Mouse (Mus musculus) forebrain, embryonic 10.5 days (tissue): ENCODE results near the gene Ccdc103. TPM values are rescaled to one million over a fixed set of nuclear protein-coding genes. Genes with fewer than 3 reads are reported as not detected.

ENCODE experiments used
- polyA plus RNA-seq: library from polyadenylated mRNA; unstranded; fragments of >200 nt; fragmentation: Nextera tagmentation; extraction: Ambion mirVana; gene quantifications from 2 replicates; pipeline ENCODE4 v1.2.1, GENCODE M21; 2016

Ccdc103 gene
- polyA plus RNA-seq, 1 experiment from 2014 or later = 2.0 TPM

Other genes starting within 250 kb of the Ccdc103 start
- gene Meioc, start 217.5 kb upstream of the Ccdc103 start, polyA plus RNA-seq = 0.10 and 0.15 TPM in 2 replicates
- gene Ccdc43, start 183.4 kb upstream of the Ccdc103 start, polyA plus RNA-seq = 61.7 and 65.8 TPM in 2 replicates
- gene Adam11, start 119.8 kb upstream of the Ccdc103 start, polyA plus RNA-seq = 11.7 and 13.2 TPM in 2 replicates
- 86.0 and 87.4 TPM in 2 replicates for gene Gjc1, start 61.5 kb upstream of the Ccdc103 start, polyA plus RNA-seq
- not detected in 2 replicates for gene Higd1b, start 45.4 kb upstream of the Ccdc103 start, polyA plus RNA-seq
- 376 and 379 TPM in 2 replicates for gene Eftud2, start 219 bp upstream of the Ccdc103 start, polyA plus RNA-seq
- 0.09 TPM in 1 of 2 replicates, not detected in the other for gene Fam187a, start 4.0 kb downstream of the Ccdc103 start, polyA plus RNA-seq
- gene Gfap, start 19.7 kb downstream of the Ccdc103 start, polyA plus RNA-seq = 0.09 and 0.10 TPM in 2 replicates
- 14.5 and 15.5 TPM in 2 replicates for gene Kif18b, start 43.9 kb downstream of the Ccdc103 start, polyA plus RNA-seq
- gene C1ql1, start 65.5 kb downstream of the Ccdc103 start, polyA plus RNA-seq = 2.6 and 2.8 TPM in 2 replicates
- 62.4 and 66.0 TPM in 2 replicates for gene Nmt1, start 147.0 kb downstream of the Ccdc103 start, polyA plus RNA-seq
- 261 and 275 TPM in 2 replicates for gene Dcakd, start 147.1 kb downstream of the Ccdc103 start, polyA plus RNA-seq
- 1.5 and 1.7 TPM in 2 replicates for gene Plcd3, start 220.5 kb downstream of the Ccdc103 start, polyA plus RNA-seq
- gene Acbd4, start 220.5 kb downstream of the Ccdc103 start, polyA plus RNA-seq = 6.6 and 7.5 TPM in 2 replicates
- gene Hexim1, start 235.0 kb downstream of the Ccdc103 start, polyA plus RNA-seq = 1.8 and 2.0 TPM in 2 replicates